Mouse (Mus musculus): ENCODE measurements at regions not wholly inside any gene's neighbourhood (a gene's known extent, or its start where the extent isn't known, plus 50 kb on each side); places are given as distances from the start of the nearest gene placed in this dataset.

DNA sequence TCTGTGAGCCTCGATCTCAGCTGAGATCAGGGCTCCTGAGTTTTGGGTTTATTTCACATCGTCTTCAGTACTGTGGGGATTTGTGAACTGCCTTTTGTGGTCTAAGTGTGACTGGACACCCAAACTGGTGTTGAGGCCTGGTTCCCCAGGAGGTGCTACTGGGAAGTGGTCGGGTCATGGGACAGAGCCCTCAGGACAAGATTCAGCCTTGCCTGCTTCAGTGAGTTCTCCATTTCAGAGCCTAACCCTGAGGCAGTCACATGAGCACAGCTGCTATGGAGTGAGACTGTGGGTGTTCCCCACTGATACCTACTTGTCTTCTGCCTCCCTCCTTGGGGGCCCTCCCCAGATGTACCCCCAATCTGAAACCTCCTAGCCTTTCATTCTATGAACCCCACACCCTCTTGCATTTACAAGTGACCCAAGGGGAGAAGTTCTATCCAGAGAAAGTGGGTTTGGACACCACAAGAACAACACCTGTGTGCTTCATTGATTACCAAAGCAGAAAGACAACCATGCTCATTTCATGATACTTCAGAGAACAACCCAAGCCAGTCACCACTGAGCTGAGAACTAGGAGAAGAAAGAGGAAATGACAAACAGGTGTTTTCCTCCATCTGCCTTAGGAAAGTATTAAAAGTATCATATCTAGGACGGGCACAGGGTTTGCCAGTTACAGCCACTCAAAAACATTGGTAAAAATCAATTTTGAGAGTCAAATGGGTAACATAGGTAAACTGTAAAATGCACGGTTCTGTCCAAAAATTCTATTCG lies 255.8 kb downstream of the Tle3 start:
- DNase-seq (ENCODE audit: low spot score), result no peak

DNA sequence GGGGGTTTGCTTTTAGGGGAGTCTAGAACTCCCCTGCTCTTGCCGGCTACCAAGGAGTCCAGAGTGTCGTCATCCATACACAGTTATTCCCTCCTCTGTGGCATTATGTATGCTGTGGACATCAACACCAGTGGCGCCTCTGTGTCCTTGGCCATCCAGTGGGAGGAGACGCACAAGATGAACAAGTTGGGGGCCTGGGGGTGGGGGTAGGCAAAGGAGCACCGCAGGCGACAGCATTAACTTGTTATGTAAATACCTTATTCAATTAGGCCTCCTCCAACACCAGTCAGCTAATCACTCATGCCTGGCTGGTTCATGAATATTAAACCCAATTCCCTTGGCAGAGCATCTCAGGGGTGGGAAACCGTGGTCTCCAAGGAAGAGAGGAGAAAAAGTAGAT lies 250.8 kb downstream of the Tle3 start:
- DNase-seq (ENCODE audit: low spot score), result no peak

DNA sequence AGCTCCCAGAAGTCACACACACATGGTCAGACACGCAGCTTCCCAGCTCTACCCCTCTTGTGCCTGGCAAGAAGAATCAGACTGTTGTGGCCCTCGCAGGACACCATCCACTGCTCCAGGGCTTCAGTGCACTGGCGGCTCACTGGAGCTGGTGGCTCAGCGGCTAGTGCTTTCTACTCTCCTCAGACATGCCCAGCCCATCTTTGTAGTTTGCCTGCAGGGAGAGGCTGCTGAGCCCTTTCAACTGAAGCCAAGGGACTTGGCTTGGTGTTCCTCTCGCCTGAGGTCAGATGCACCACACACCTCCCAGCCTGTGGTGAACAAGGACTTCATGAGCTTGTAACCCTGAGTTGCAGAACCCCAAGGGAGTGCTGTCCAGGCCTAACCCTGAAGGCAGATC lies 249.8 kb downstream of the Tle3 start:
- no peak for DNase-seq (ENCODE audit: low spot score)

DNA sequence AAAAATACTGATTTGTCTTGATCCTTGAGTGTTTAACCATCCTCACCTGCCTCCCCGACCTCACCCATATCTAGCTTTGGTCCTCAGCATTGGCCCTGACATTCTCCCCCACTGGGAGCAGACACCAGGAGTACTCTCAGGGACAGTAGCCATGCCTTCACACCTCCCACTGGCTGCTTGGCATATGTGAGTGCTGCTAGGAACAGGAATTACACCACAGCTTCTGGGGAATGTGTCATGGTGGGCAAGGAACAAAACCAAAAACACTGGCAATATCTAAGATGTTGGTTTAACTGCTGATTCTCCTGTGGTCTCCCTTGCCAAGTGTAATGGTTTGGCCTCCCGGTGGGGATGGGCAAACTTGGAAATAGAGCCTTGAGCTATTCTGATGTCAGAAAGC lies 248.6 kb downstream of the Tle3 start:
- no peak for DNase-seq (ENCODE audit: low spot score)

DNA sequence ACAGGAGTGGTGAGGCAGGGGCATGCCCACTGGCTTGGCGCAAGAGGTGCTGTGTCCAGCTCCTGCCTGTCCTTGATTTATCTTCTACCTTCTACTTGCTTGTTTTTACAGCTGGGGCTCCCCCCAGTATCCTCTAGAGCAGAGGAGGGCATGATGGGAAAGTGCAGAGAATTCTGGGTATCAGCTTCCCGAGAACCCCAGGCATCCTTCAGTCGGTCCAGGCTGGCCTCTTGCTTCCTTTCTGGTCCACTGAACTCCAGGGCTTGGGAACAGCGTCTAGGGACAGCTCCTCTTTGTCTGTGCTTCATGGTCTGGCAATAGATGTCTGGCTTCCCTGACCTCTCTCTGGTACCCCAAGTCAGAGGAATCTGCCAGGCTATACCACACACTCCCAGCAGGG lies 247.9 kb downstream of the Tle3 start:
- DNase-seq (ENCODE audit: low spot score), result no peak

DNA sequence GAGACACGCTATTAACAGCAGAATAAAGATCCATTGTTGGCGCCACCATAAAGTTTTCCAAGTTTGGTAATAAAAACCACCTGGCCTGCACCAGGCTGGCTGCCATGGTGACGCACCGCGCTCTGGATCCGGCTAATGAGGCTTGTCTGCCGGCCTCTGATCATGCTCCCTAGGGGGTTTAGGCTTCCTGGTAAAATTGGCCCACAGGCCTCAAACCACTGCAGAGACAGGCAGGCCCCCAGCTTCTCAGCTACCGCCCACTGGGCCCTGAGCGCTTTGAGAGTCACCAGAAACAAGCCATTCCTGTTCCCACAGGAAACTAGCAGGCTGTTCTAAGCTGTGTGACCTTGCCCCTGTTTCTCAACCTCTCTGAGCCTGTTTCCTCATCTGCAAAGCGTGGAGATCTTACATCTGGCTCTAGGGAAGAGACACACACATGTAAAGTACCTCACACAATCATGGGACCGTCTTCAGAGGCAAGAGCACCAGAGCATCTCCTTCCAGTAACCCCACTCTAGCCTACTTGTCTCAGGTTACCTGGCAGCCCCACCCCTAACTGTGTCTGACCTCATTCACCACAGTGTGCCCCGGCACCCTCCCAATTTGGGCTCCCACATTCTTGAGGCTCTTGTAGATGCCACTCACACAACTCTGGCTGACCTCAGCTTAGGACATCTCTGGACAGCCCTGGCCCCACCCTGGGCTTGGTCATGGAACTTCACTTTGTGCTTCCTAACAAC lies 246.5 kb downstream of the Tle3 start:
- DNase-seq (ENCODE audit: low spot score), result no peak

DNA sequence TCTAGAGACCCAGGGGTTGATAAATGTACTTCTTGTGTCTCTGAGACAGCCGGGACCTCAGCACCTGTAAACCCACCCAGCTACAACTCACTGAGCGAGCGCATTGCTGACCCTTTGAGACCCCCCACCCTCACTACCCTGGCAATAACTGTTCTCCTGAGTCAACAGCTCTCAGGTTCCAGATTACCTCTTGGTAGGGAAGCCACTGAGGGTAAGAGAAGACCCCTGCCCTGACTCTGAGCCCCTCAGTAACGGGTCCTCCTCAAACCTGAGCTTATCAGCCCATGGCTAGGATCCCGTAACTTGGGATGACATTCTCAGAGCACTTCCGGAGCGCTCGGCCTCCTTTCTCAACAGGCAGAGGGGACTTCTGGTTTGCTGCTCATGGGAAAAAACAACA lies 245.8 kb downstream of the Tle3 start:
- no peak for DNase-seq (ENCODE audit: low spot score)

DNA sequence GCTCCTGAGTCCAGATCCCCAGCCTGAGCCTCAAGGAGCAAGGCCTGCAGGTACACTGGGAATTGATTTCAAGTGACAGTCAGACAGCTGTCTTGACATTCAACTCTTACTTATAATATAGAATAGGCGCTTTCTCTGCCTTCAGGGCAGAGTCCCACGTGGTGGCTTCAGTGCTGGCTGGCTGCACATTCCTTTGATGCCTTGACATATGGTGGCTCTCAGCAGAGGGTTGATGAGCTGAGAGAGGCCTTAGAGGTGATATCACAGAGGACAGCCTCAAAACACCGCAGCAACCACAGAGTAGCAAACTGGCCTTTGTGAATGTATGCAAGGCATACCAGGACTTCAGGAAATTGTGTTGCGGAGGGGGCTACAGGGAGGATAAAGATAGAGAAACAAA lies 243.4 kb downstream of the Tle3 start:
- DNase-seq (ENCODE audit: low spot score), result no peak

DNA sequence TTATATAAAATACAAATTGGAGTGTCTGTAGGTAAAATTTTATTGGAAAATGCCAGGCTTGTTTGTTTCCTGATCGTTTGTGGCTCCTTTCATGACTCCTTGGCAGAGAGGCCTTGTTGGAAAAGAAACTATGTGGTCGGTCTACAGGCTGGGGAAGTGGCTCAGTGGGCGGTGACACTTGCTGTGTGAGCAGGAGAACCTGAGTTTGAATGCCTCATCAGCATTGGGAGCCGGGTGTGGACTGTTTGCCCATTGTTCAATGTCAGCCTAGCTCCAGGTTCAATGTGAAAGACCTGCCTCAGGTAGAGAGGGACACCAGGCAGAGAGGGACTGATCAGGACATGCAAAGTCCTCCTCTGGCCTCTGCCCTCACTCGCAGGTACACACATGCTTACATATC lies 235.4 kb downstream of the Tle3 start:
- no peak for DNase-seq (ENCODE audit: low spot score)

DNA sequence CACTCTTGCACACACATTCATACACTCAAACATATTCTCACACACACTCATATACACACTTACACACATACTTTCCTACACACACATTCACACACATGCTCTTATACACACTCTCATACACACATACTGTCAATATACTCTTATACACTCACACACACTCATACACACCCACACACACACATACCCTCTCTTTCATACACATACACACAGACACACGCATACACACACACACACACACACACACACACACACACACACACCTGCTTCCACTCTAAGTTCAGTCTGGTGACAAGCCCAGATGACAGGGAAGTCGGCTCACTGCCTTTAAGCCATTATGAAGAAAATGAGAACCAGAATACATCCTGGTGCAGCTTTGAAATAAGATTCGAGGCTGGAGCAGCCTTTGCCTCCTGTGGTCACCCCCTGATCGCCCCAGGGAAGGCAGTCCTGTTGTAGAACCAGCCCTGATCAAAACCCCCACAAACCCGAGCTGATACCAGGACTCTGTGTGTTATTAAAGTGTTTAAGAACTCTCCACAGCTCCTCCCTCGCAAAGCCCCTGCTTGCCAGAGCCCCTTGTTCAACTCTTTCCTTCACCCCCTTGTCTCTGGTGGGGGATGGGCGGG lies 230.3 kb downstream of the Tle3 start:
- no peak for DNase-seq (ENCODE audit: low spot score)

DNA sequence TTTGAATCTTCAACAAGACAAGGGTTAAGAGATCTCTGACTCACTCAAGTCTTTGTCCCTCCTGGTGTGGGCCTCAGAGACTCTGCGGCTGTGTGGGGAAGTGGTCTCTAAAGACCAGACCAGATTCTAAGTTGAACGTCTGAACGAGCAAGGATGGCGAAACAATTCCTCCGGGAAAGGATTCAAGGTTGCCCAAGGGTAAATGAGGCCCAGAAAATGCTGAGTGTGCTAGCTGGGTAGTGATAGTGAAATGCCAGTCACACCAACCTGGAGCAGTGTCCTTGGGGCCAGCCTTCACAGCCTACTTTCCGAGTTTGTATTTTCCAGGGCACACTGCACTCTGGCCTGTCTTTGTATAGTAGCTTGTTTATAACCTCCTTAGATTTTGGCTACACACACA lies 229.7 kb downstream of the Tle3 start:
- DNase-seq (ENCODE audit: low spot score), result no peak

DNA sequence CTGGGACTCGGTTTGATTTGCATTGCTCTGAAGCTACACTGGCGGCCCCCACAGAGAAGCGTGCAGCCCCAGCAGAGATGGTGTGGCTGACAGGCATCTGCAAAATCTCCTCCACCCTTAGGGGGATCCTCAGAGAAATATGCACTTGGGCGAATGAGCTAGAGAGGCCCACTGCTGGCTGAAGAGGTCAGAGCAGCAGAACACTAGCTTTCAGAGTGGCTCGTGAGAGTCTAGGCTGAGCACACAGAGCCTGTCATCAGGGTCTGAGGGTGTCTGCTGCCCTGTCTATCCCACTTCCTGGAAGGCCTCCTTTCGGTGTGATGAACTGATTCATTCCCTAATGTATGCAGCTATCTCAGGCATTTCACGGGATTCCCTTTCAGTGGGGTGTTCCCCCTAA lies 225.1 kb downstream of the Tle3 start:
- no peak for DNase-seq (ENCODE audit: low spot score)

DNA sequence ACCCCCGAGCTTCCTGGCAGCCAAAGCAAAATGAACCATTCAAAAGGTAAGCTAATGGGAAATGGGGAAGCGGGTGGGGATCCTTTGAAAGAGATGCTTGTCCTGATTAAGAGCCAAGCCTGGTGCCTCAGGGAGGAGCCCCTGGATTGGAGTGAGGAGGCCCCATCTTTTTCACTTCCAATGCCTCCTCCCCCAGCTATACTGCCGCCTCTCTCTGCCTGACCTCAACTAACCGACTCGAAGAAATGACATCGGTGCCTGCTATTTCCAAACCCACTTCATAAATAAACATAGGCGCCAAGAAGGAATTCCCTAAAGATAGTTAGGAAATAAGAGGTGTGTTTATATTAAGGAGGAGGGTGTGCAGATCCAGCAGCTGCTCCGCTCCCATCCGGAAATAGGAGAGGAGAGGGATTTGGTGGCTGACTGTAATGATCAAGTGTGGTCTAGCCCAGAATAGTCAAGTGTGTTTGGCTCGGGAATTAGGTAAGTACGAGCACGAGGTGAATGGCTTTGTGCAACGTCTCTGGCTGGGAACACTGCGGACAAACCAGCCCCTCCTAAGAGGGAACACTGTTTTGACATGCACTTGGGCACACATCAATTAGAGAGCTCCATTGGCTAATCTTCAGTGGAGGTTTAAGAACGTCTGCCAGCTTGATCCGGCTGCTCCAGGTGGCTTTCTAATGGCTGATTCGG lies 224.4 kb downstream of the Tle3 start:
- DNase-seq (ENCODE audit: low spot score), result no peak

DNA sequence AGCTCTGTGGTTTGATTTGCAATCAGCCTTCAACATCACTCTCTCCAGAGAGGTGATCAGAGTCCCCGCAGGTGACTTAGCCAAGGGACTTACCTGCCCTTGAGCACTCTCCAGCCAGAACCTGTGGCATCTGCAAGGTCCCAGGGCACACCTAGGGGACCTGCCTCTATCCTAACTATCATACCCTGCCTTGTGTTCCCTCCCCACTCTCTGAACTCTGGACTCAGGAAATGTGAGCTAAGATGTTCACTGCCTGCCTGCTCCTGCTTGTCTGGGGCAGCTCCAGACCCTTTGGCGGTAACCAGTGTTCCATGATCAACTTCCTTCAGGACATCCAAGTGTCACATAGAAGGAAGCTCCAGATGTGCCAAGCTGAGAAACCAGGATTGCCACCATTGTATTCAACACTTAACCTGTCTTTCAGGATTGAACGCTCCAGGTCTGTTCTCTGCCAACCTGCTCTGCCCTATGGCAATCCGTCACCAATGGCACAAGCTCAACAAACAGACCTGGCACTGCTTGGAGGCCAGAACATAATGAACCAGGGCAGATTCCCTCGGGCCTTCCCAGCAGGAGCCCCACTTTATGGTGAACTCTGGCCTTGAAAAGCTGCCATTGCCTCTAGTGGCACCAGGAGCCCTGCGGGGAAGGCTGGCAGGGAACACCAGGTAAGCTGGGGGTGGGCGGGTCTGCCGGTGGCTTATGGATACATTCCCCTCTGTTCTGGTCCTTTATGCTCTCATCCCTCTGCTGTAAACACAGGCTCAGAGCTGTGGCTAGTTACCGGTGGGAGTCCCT lies 223.2 kb downstream of the Tle3 start:
- DNase-seq (ENCODE audit: low spot score), result no peak

DNA sequence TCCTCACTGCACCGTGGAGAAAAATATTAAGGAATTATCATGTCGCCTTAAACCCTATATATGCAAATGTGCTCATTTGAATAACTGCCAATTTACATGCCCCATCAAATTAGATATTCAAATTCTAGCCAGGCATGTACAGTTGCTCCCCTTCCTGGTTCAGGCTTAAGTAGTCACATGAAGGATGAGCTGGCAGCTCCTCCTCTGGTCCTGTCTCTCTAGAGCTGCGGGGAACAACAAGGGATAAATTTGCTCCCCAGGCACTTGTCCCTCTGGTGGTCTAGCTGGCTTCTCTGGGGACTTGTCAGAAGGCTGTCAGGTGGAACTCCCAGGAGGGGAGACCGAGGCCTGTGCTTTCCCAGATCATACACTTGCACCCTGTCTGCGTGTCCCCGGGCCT lies 221.8 kb downstream of the Tle3 start:
- DNase-seq (ENCODE audit: low spot score), result no peak

DNA sequence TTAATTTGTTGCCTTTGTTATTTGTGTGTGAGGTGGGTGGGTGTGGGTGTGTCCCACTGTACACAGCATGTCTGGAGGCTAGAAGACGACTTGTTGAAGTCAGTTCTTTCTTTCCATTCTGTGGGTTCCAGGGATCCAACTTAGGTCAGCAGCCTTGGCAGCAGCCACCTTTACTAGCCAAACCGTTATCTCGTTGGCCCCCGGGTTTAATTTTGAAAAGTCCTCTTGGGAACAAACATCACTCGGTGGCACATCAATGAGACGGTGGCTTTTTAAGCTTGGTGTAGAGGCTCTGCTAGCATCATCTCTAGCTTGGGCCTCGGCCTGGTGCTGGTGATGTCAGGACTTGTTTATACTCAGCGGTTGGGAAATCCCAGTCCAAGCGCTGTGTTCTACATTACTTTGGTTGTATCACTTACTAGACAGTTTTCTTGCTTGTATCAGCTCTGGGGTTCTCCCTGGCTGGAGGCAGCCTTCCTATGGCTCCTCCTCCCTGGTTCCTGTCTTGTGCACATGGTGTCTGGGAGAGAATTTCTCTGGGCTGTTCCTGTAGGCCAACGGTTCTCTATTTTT lies 217.6 kb downstream of the Tle3 start:
- DNase-seq (ENCODE audit: low spot score), result no peak

DNA sequence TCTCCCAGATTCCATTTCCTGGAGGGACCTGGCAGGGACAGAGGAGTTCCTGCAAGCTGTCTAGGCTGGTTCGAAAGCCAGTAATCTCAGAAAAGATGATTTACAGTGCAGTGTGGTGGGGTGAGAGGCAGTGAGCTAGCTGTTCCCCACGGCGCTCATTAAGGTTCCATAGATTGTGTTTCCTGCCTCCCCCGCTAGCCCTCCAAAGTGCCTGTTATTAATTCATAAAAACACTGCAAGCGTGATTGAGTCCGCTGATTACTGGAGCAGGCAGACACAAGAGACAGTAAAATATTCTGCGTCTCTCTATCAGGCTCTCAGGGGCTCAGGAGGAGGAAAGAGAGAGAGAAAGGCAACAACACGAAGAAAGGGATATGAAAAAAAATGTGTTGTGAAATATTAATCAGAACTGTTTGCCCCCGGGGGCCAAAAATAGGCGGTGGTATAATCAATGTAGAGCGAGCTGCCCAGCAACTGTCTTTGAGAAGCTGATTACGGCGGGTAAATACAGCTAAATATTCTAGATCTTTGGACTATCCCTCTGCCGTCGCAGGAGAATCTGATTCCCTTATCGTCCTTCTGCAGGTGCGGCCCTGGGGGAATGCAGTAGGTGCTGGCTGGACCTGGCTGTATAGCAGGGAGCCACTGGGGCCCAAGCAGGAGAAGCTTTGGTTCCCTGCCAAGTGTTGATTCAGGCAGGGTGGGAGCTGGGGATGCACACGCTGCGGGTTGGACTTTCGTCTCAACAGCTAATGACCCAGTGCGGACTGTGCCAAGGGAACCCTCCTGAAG lies 211.3 kb downstream of the Tle3 start:
- no peak for DNase-seq (ENCODE audit: low spot score)

DNA sequence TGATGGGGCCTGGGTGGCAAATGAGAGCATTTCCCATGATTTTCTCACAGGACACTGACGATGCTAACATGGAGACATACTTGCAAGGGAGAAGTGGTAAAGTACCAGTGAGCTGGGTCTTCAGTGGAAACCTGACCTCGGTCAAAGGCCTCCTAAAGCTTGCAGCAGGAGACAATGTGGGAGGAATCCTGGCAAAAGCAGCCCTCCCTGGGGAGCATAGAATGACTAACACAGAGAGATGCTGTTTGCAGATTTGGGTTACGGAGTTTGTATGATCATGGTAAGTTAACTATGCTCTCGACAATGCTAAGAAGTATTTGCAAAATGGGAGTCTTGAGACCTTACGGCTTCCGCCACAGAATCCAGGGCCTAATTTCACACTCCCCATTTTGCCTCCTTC lies 208.9 kb downstream of the Tle3 start:
- no peak for DNase-seq (ENCODE audit: low spot score)

DNA sequence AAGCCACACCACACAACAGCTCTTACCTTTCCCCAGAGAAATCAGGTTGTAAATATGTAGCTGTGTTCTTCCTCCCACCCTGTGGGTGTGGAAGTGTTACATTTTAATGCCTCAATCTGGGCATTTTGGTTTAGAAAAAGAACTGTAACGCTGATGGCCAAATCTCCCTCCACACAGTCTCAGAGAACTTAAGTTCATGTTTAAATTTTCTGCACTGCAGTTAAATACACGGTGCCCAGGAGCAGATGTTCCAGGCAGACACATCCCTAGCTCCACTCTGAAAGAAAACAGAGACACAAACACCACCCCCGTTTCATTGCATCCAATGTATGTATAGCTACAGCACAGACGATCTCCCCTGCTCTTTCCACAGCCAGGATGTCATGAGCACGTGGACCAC lies 206.1 kb downstream of the Tle3 start:
- DNase-seq (ENCODE audit: low spot score), result no peak

DNA sequence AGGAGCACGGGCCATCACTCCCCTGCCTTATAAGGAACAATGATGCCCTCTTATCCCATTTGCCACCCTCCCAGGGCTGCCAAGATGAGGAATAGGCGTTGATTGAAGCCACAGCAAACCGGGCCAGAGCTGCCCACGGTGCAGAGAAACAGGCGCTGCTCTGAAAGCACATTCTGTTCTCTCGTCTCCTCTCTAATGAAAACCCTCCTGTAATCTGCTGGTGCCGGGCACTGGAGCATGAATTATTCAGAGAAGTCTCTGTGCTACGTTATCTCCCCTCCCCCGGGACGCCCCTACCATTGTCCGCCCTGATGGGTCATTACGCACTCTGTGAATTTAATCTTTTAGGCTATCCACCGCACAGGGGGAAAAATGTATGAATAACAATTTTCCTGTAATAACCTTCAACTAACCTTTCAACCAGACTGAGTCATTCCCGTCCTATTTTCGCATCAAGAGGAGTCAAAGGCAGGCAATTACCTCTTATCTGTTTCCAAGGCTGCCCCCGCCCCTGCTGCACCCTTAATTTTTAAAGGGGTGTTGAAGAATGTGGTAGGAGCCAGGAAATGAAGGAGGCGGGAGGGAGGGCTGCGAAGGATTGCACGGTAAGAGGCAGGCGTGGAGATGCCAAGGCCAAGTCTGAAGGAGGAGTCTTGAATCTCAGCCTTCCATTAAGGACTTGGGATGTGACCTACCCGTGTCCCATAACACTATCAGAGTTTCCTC lies 201.6 kb downstream of the Tle3 start:
- DNase-seq (ENCODE audit: low spot score), result no peak
